Mouse (Mus musculus) activated CD4-positive, CD25-positive, alpha-beta regulatory T cell, adult 4 months (primary cell): Measurements from ENCODE around the gene Tsc22d2. TPM values are rescaled to one million over a fixed set of nuclear protein-coding genes. Genes with fewer than 3 reads are reported as not detected.

ENCODE experiments used
- polyA plus RNA-seq, 2 experiments: library from polyadenylated mRNA; unstranded; fragments of 100-300 nt; shearing (Covaris generic); gene quantifications; one replicate each; pipeline ENCODE4 v1.2.1; 2017

Tsc22d2 gene
- polyA plus RNA-seq, 2 experiments from 2014 or later: 7.4 to 15.1 TPM

Other genes with a start within 250 kb of the Tsc22d2 start
- 10 to 100 TPM; 67.6 to 68.1 TPM for gene Eif2a, start 111.1 kb downstream of the Tsc22d2 start, polyA plus RNA-seq
- 10 to 100 TPM; 50.4 to 54.0 TPM for gene Serp1, start 111.2 kb downstream of the Tsc22d2 start, polyA plus RNA-seq
- gene Selenot, start 161.9 kb downstream of the Tsc22d2 start, polyA plus RNA-seq: 10 to 100 TPM; 27.9 to 54.8 TPM
- not detected for gene Erich6, start 222.5 kb downstream of the Tsc22d2 start, polyA plus RNA-seq